Mouse (Mus musculus) macrophage (primary cell): ENCODE measurements at regions not wholly inside any gene's neighbourhood (a gene's known extent, or its start where the extent isn't known, plus 50 kb on each side); places are given as distances from the start of the nearest gene placed in this dataset.
"Not testable (repeated sequence)": the region's sequence is repeated elsewhere in the genome, so short reads cannot be mapped to it uniquely, and the experiment has no call there.

Experiments used
- H3K27ac ChIP-seq: fragments of 350-480 bp; formaldehyde crosslinking; 2 replicates; pipeline ENCODE4 v1.9.0; 2021
- H3K36me3 ChIP-seq: fragments of 350-480 bp; formaldehyde crosslinking; 2 replicates; pipeline ENCODE4 v1.9.0; 2021; ENCODE audit errors: inconsistent target
- H3K4me3 ChIP-seq: fragments of 350-480 bp; formaldehyde crosslinking; 2 replicates; pipeline ENCODE4 v1.9.0; 2021; ENCODE audit errors: inconsistent target
- H3K79me2 ChIP-seq: fragments of 350-480 bp; formaldehyde crosslinking; 2 replicates; pipeline ENCODE4 v1.9.0; 2021; ENCODE audit errors: inconsistent target
- WGBS: methylation state at CpG from one replicate; pipeline ENCODE4 v1.1.7; 2026; ENCODE audit warnings: inconsistent platforms; ENCODE audit not compliant: missing documents; 5-methylcytosine and 5-hydroxymethylcytosine counted together

DNA sequence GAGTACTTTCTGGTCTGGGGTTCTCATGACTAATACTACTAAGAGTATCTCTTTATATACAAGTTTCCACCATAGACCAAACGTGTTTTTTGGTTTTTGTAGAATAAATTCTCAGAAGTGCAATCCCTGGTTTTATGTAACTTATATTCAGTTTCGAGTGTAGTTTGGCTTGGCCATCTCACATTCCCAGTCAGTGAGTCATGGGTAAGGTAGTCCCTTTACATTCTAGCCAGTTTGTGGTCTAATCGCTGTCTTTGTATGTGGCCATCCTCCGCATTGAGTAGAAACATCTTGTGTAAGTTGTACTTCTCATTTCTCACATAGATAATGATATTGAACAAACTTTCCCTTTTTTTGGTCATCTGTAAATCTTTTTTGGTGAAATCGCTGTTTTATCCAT is 88.3 kb downstream of the Anxa5 start:
- Histone ChIP-seq H3K27ac (no peak overlapping the region), H3K36me3 (no peaks in the 10 kb centered on the region), H3K4me3 (no peak overlapping the region), H3K79me2 (no peaks in the 10 kb centered on the region)
- 90% methylated on average over 5 of the region's 5 CpGs for WGBS

GRCm38 (mm10) chr3:36383438-36383945 is 92.2 kb downstream of the Anxa5 start:
- H3K36me3 ChIP-seq, result no peaks in the 10 kb centered on the region
- no peak overlapping the region for H3K27ac ChIP-seq
- no peak overlapping the region for H3K4me3 ChIP-seq
- 97% methylated on average over 3 of the region's 4 CpGs for WGBS
- no peaks in the 10 kb centered on the region for H3K79me2 ChIP-seq

DNA sequence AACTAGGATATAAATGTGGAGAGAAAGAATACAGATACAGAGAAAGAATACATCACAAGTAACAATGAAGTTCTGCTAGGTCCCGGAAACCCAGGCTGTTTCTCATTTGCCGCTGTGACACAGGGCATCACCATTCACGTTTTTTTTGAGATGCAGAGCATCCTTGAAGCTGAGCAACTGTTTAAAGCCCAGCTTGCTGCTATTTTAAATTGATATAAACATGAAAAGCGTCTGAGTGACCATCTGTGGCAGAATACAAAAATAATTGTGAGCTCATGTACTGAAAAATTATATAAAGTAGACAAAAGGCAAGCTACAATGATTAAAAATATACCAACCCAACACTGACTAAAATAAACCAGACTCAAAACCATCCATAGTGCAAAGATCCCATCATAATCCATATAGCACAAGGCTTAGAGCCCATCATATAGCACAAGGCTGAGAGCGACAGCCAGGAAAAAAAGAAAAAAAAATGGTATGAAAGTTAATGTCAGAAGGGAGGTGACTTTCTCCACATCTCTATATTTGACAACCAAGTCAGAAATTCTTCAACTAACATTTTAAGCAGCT is 94.0 kb downstream of the Anxa5 start:
- no peaks in the 10 kb centered on the region for H3K79me2 ChIP-seq
- no peak overlapping the region for H3K27ac ChIP-seq
- H3K4me3 ChIP-seq, result no peak overlapping the region
- whole genome bisulfite sequencing, result 86% methylated on average over 5 of the region's 5 CpGs
- H3K36me3 ChIP-seq, result no peaks in the 10 kb centered on the region

DNA sequence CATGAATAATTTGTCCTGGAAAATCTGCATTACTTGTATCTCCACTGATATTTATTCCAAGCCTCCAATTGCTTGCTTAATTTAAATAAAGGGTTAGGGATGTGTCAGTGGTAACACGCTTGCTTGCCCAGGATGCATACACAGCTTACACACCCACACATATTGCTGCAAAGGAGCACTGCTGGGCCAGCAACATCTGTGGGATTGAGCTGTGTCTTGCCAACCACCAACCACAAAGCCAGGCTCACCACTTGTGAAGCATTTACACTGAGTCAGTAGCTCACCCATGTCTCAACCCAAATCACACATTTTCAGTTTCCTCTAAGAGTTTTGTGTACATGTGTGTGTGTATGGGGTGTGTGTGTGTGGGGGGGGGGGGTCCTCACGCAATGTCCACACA is 100.0 kb downstream of the Anxa5 start:
- H3K27ac ChIP-seq, result no peak overlapping the region
- 88% methylated on average over 2 of the region's 2 CpGs for WGBS
- no peaks in the 10 kb centered on the region for H3K79me2 ChIP-seq
- H3K4me3 ChIP-seq, result no peak overlapping the region
- no peaks in the 10 kb centered on the region for H3K36me3 ChIP-seq

DNA sequence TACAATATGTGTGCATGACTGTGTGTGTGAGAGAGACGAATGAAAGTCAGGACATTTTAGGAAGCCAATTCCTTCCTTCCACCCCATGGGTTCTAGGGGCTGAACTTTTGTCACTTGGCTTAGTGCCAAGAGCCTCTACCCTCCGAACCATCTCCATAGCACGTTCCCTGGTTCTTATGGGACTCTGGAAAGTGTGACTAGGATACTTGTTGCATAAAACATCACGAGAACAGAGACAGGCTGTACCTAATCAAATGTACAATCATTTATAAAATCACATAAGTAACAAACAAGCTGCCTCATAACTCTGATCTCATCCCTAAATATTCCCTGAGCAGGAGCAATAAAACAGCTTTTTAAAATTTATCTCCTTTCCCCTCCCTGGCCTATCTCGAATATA is 100.8 kb downstream of the Anxa5 start:
- H3K79me2 ChIP-seq, result no peaks in the 10 kb centered on the region
- 86% methylated on average over 5 of the region's 5 CpGs for WGBS
- no peak overlapping the region for H3K27ac ChIP-seq
- H3K4me3 ChIP-seq, result no peak overlapping the region
- H3K36me3 ChIP-seq, result no peaks in the 10 kb centered on the region

DNA sequence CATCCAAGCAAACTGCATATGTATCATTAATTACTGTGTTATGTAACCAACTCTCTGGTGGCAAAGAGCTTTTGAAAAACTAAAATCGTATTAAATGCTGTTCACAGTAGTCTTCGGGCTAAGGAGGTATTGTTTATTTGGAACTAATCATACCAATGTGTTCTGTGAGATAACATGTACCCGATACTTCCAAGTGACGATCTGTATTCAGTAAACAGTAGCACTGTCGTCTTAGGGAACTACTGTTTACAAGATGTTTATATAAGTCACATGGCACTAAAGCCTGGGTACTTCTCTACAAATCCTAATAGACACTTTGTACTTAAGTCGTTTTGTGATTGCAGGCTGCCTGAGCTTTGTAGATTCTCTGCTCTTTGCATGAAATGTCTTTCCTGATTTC is 114.8 kb downstream of the Anxa5 start:
- WGBS, result 78% methylated on average over 6 of the region's 6 CpGs
- Histone ChIP-seq H3K27ac (no peak overlapping the region), H3K36me3 (no peaks in the 10 kb centered on the region), H3K4me3 (no peak overlapping the region), H3K79me2 (no peaks in the 10 kb centered on the region)

GRCm38 (mm10) chr3:36354201-36354600 is 121.5 kb downstream of the Anxa5 start:
- not testable (repeated sequence) for H3K4me3 ChIP-seq, H3K79me2 ChIP-seq, H3K27ac ChIP-seq, H3K36me3 ChIP-seq
- 79% methylated on average over 3 of the region's 3 CpGs for WGBS

DNA sequence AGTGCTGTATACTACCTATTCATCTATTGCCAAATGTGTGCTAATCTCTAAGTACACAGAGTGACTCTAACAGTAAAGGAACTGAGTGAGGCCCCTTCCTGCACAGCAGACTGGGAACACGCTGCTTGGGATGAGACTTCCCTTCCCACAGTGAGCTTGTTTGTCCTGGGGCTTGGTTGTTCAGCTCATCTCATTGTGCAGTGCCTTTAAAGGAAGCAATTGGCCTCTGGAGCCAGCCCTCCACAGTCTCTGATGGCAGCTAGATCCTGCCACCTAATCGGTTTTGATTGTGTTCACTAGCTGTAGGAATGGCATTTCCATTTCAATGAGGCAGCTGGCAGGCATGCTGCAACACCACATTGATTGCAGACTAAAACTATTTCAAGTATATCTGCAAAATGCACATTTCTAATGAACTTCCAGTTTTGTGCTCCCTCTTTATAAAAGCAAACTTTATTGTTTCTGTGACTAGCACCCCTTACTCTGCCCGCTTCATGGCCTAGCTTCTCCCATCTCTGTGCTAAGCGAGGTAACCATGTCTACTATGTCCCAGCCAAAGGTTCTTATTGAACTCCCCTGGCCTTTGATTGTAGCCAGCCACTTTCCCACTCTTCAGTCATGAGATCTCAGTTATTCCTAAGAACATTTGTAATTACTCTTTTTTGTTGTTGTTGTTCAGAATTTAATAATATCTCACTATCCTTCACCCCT is 123.5 kb downstream of the Anxa5 start:
- H3K79me2 ChIP-seq, result no peaks in the 10 kb centered on the region
- no peak overlapping the region for H3K4me3 ChIP-seq
- 72% methylated on average over 4 of the region's 4 CpGs for WGBS
- no peak overlapping the region for H3K27ac ChIP-seq
- no peaks in the 10 kb centered on the region for H3K36me3 ChIP-seq

- WGBS, result 79% methylated on average over 4 of the region's 4 CpGs
- no peaks in the 10 kb centered on the region for H3K79me2 ChIP-seq
- H3K4me3 ChIP-seq, result no peak overlapping the region
- H3K27ac ChIP-seq, result no peak overlapping the region
- no peaks in the 10 kb centered on the region for H3K36me3 ChIP-seq
Measured at GRCm38 (mm10) chr3:36349073-36349472, 126.6 kb downstream of the Anxa5 start.

DNA sequence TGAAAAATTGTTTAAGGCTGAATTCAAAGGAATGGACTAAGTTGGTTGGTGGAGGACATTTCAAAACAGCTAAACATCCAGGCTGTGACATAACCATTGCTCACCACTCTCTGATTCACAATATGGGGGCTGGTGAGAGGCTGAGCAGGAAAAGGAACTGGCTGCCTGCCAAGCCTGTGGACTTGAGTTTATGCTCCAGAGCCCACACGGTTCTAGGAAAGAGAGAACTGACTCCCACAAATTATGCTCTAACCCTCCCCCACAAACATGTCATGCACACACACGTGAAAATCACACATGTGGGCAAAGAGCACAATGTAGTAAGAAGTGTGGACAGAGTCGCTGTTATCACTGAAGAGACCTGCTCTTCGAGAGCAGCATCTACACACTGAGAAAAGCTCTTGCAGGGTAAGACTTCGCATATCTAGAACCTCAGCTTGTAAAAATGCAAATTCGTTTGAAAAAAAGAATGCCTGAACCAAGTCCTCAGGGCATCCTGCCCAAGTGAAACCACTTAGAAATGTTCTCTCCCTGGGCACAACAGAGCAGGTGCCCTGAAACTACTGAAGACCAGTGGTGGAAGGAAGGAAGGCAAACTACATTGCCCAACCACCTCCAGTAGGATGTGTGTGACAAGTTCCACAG is 118.9 kb upstream of the Qrfpr start:
- H3K36me3 ChIP-seq, result no peaks in the 10 kb centered on the region
- H3K4me3 ChIP-seq, result no peak overlapping the region
- WGBS, result 52% methylated on average over 6 of the region's 6 CpGs
- no peaks in the 10 kb centered on the region for H3K79me2 ChIP-seq
- no peak overlapping the region for H3K27ac ChIP-seq

DNA sequence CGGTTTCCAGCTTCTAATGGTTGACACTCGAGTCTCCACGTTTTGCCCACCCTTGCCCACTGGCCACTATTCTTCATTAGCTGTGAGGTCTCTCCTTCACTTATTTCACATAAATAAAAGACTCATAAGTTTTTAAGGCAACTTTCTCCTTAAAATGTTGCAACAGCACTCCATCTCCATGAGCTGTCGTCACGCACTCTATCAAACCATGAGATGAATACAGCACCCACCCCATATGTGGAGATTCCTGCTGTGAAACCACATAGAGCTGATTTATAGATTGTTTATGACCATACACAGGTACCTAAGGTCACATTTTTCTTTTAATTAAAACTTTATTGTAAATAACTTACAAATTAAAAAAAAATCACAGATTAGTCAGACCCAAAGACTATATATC is 117.5 kb upstream of the Qrfpr start:
- 94% methylated on average over 5 of the region's 5 CpGs for WGBS
- Histone ChIP-seq H3K36me3 (no peaks in the 10 kb centered on the region), H3K27ac (no peak overlapping the region), H3K79me2 (no peaks in the 10 kb centered on the region), H3K4me3 (no peak overlapping the region)

DNA sequence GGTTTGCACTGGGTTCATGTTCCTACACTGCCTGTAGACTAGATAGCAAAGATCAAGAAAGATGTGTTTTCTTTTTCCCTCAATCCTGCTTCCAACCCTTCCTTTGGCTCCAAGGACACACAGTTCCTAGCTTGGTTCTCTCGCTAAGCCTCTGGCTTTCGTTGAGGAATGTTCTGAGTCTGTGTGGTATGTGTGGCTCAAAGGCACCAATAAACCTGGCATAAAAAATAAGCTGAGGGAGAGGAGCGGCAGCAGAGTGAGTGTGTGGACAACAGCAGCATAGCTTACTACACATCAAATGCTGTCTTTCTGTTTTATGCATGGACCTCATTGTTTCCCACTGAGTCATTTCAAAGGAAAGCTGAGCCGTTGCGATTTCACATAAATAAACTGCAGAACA is 112.2 kb upstream of the Qrfpr start:
- Histone ChIP-seq H3K79me2 (no peaks in the 10 kb centered on the region), H3K27ac (no peak overlapping the region), H3K4me3 (no peak overlapping the region), H3K36me3 (no peaks in the 10 kb centered on the region)
- 90% methylated on average over 5 of the region's 5 CpGs for WGBS

DNA sequence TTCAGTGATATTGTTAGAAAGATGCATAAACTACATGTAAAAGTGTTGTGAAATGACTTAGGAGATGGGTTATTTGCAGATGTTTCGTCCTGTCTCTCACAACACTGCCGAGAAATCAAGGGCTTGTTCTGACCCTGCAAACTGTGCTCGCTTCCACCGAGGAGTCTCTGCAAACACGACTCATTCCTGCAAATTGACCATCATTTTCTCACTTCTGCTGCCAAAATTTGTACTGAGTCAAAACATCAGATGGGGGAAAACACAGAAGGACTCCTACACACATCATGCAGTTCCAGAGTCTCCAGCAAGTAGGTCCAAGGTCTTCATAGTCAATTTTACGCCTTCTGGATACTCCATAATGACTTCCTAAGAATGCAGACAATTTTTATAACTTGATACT is 109.9 kb upstream of the Qrfpr start:
- Histone ChIP-seq H3K79me2 (no peaks in the 10 kb centered on the region), H3K27ac (no peak overlapping the region), H3K36me3 (no peaks in the 10 kb centered on the region), H3K4me3 (no peak overlapping the region)
- 93% methylated on average over 6 of the region's 6 CpGs for WGBS

GRCm38 (mm10) chr3:36330656-36331055 is 108.5 kb upstream of the Qrfpr start:
- Histone ChIP-seq H3K4me3 (no peak overlapping the region), H3K36me3 (no peaks in the 10 kb centered on the region), H3K27ac (no peak overlapping the region), H3K79me2 (no peaks in the 10 kb centered on the region)
- WGBS, result 41% methylated on average over 9 of the region's 9 CpGs

- Histone ChIP-seq H3K4me3 (no peak overlapping the region), H3K79me2 (no peaks in the 10 kb centered on the region), H3K36me3 (no peaks in the 10 kb centered on the region), H3K27ac (no peak overlapping the region)
- 93% methylated on average over 7 of the region's 7 CpGs for WGBS
Measured at GRCm38 (mm10) chr3:36329631-36330030, 107.5 kb upstream of the Qrfpr start.
